ENCODE assay signal across 9 mouse cellular contexts in genomic region chr13:91893132-91893531, GRCm38 (mm10). TPM values are rescaled to one million over a fixed set of nuclear protein-coding genes. Genes with fewer than 3 reads are reported as not detected.
A peak's percentile ranks its signal among the peaks of the same experiment; 100 is the strongest.
DNase-seq lines count a peak whose midpoint lies in the region; ATAC-seq and TF ChIP-seq lines count a peak whose summit lies in the region.
"Had no signal": no experiment of that assay in that cellular context is flagged by ENCODE, and none has a peak within 500 bp of the region (broad histone marks: within the 10 kb centered on the region; RNA-seq: fewer than 3 reads in every experiment).

No protein-coding gene starts in this region.

- no peak overlapping the region for H3K4me2 ChIP-seq in midbrain, postnatal 0 days (ENCODE audit: low read depth, low read length, poor library complexity, severe bottlenecking)
- H3K4me2 ChIP-seq in midbrain, embryonic 13.5 days (replicated peaks), result no peak overlapping the region

- no peak for TF ChIP-seq POLR2A in heart, adult 2 months (IDR thresholded peaks at IDR 0.05; ENCODE audit: insufficient read depth, low read depth, low read length)
- no peak for TF ChIP-seq POLR2A in brain, embryonic 14.5 days (IDR thresholded peaks at IDR 0.05; ENCODE audit: borderline replicate concordance, extremely low read depth, insufficient read depth, insufficient read length, poor library complexity, severe bottlenecking)

- no peaks in the 10 kb centered on the region for H3K4me1 ChIP-seq in heart, adult 2 months (ENCODE audit: control insufficient read depth, insufficient read depth, low read length)
- H3K4me1 ChIP-seq in midbrain, postnatal 0 days (ENCODE audit: insufficient read depth, low read length), result no peaks in the 10 kb centered on the region
- no peaks in the 10 kb centered on the region for H3K4me1 ChIP-seq in midbrain, embryonic 13.5 days (replicated peaks)

- WGBS in heart, adult 2 months, result 69% methylated on average over 6 of the region's 6 CpGs
- WGBS in midbrain, postnatal 0 days, result 80% methylated on average over 6 of the region's 6 CpGs
- 83% methylated on average over 6 of the region's 6 CpGs for WGBS in midbrain, embryonic 13.5 days

- no peak for TF ChIP-seq EP300 in heart, adult 2 months (IDR thresholded peaks at IDR 0.05; ENCODE audit: insufficient read depth, low read depth, low read length)

- H3K9ac ChIP-seq in heart, adult 2 months (ENCODE audit: low read depth, low read length), result no peak overlapping the region
- no peak overlapping the region for H3K9ac ChIP-seq in midbrain, postnatal 0 days (replicated peaks; ENCODE audit: low read length, poor library complexity, severe bottlenecking)
- no peak overlapping the region for H3K9ac ChIP-seq in midbrain, embryonic 13.5 days (replicated peaks)

- no peaks in the 10 kb centered on the region for H3K36me3 ChIP-seq in heart, adult 2 months (ENCODE audit: control insufficient read depth, insufficient read depth, low read length)
- H3K36me3 ChIP-seq in midbrain, postnatal 0 days (ENCODE audit: insufficient read depth, low read length), result no peaks in the 10 kb centered on the region
- no peaks in the 10 kb centered on the region for H3K36me3 ChIP-seq in midbrain, embryonic 13.5 days
- no peaks in the 10 kb centered on the region for H3K36me3 ChIP-seq in splenic B cell, adult 2 months (ENCODE audit: control insufficient read depth, insufficient read depth, low read length, poor library complexity, severe bottlenecking)

- H3K27me3 ChIP-seq in heart, adult 2 months (ENCODE audit: control insufficient read depth, insufficient read depth, low read length), result no peaks in the 10 kb centered on the region
- no peaks in the 10 kb centered on the region for H3K27me3 ChIP-seq in midbrain, postnatal 0 days (ENCODE audit: insufficient read depth, low read length)
- no peaks in the 10 kb centered on the region for H3K27me3 ChIP-seq in midbrain, embryonic 13.5 days
- no peaks in the 10 kb centered on the region; the same call in 1 of the 2 replicates for H3K27me3 ChIP-seq in splenic B cell, adult 2 months (ENCODE audit: control insufficient read depth, insufficient read depth, low read length, poor library complexity, severe bottlenecking)

- no peak for DNase-seq in heart, adult 2 months
- no peak for DNase-seq in heart, postnatal 36 days
- DNase-seq in midbrain, postnatal 0 days (ENCODE audit: low spot score), result peak; percentile 28
- peak; percentile 18 for DNase-seq in brain, embryonic 14.5 days (ENCODE audit: low read depth)
- DNase-seq in splenic B cell, adult 2 months (ENCODE audit: low read depth, low spot score), result peak; percentile 44
- no peak for DNase-seq in cerebellum, postnatal 14 days
- DNase-seq in urinary bladder, postnatal 10 days (ENCODE audit: low spot score), result no peak

- intact Hi-C loops in heart, adult 2 months (cut with DNase I), result no loop called here
- intact Hi-C loops in heart, postnatal 36 days (cut with DNase I), result no loop called here

- no peak overlapping the region for H3K27ac ChIP-seq in heart, adult 2 months
- H3K27ac ChIP-seq in midbrain, postnatal 0 days (ENCODE audit: low read depth, low read length), result no peak overlapping the region
- H3K27ac ChIP-seq in midbrain, embryonic 13.5 days, result no peak overlapping the region

- H3K9me3 ChIP-seq in midbrain, postnatal 0 days (ENCODE audit: low read length), result no peaks in the 10 kb centered on the region
- no peaks in the 10 kb centered on the region for H3K9me3 ChIP-seq in midbrain, embryonic 13.5 days

- no peak overlapping the region for H3K4me3 ChIP-seq in heart, adult 2 months
- no peak overlapping the region for H3K4me3 ChIP-seq in midbrain, postnatal 0 days (ENCODE audit: low read depth, low read length)
- H3K4me3 ChIP-seq in midbrain, embryonic 13.5 days (replicated peaks), result no peak overlapping the region

- no peaks in the 10 kb centered on the region for H3K79me2 ChIP-seq in heart, adult 2 months (replicated peaks; ENCODE audit: control insufficient read depth, insufficient read depth, low read length)

- peak; percentile 69 for TF ChIP-seq CTCF in heart, adult 2 months (IDR thresholded peaks at IDR 0.05)
- peak; percentile 70 for TF ChIP-seq CTCF in midbrain, postnatal 0 days (IDR thresholded peaks at IDR 0.05)
- TF ChIP-seq CTCF in brain, embryonic 14.5 days (IDR thresholded peaks at IDR 0.05; ENCODE audit: borderline replicate concordance, extremely low read depth, insufficient read depth, insufficient read length), result peak; percentile 31; the same call in 1 of the 2 replicates

- ATAC-seq in midbrain, postnatal 0 days (ENCODE audit: low FRiP score), result 0 out of 2 replicates have a peak, but pooled peaks have one; percentile 36
- no peak for ATAC-seq in midbrain, embryonic 13.5 days

RNA-seq across cellular contexts. Expression of gene Ckmt2, which starts 16.4 kb away (rescaled TPM):
- 1,000 to 10,000 TPM; 2,250 to 2,602 TPM for total RNA-seq in heart, adult 2 months (2021)
- 2,389 and 3,414 TPM in 2 replicates for polyA plus RNA-seq in heart, adult 2 months (2012; rRNA removed)
- total RNA-seq in heart, postnatal 36 days (2021), result 1,000 to 10,000 TPM; 2,372 to 3,015 TPM
- total RNA-seq in midbrain, postnatal 0 days (2014; rRNA removed), result not detected in 2 replicates
- 0.11 TPM in 1 of 2 replicates, not detected in the other for polyA plus RNA-seq in midbrain, postnatal 0 days (2015; fragmentation: Nextera tagmentation; extraction: Ambion mirVana)
- polyA plus RNA-seq in midbrain, embryonic 13.5 days (2015; fragmentation: Nextera tagmentation; extraction: Ambion mirVana), result not detected in 2 replicates
- polyA plus RNA-seq in brain, embryonic 14.5 days (2012; rRNA removed), result 0.05 and 0.15 TPM in 2 replicates
- total RNA-seq: neutrophil, adult 5-6 weeks had no signal

Comparison
In these comparisons a context has a peak if more than half of its experiments do, and no peak if none do; other contexts are left out.
1. DNase-seq: peak in midbrain, postnatal 0 days (single experiment), brain, embryonic 14.5 days (single experiment) and splenic B cell, adult 2 months (single experiment); none in heart, adult 2 months (0 of 2), heart, postnatal 36 days (0 of 2), cerebellum, postnatal 14 days (0 of 2) and urinary bladder, postnatal 10 days (single experiment).
2. RNA of gene Ckmt2, which starts 16.4 kb away (polyA plus RNA-seq): 2,389 to 3,414 TPM in heart, adult 2 months; 0.05 to 0.15 TPM in brain, embryonic 14.5 days, not detected in midbrain, embryonic 13.5 days and 0.11 TPM in midbrain, postnatal 0 days; every median in the first group is over 1,000 times any median in the second.
3. Peak in every context shown above with its lines, with median percentiles within 50 percentile points of each other: CTCF ChIP-seq.